Mouse (Mus musculus) gastrocnemius, postnatal 10 days (tissue): ENCODE measurements around the gene Nfatc2. TPM values are rescaled to one million over a fixed set of nuclear protein-coding genes. Genes with fewer than 3 reads are reported as not detected.

Experiments
- DNase-seq: peaks from one replicate; pipeline ENCODE4 v3.0.0; 2021; ENCODE audit warnings: mixed read lengths
- microRNA-seq, 2 experiments: library from miRNA; unstranded; fragments of <30 nt; microRNA quantifications; one replicate each; pipeline ENCODE4 v1.2.0; 2021
- total RNA-seq, 2 experiments: library from RNA; stranded (reverse); gene quantifications; 2 replicates each; pipeline ENCODE4 v1.2.3; 2021

Gene Nfatc2
- total RNA-seq, 2 experiments from 2014 or later, result 8.2 to 12.7 TPM

DNA sequence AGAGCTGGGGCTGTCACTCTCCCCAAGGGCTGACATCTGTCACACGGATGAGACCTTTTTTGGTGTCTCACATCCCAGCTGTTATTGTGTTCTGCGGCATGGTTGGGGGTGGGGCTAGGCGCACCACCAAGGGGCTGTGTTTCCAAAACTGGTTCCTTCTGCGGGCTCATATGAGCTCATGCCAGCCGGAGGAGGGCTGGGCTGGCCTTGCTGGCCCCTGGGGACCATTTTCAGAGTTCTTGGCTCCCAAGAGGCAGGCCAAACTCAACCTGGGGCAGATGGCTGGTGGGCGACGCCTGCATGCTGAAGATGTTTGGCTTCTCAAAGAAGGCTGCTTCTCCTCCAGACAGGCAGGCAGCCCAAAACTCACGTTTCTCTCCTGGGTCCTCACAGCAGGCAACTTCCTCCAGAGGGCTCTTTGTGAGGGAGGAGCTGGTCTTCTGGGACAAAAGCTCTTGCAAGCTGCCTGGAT, 162.4 kb downstream of the Nfatc2 start:
- no peak for DNase-seq

- no peak for DNase-seq
Observed at GRCm38 (mm10) chr2:168434187-168434586, 167.3 kb downstream of the Nfatc2 start.

DNA sequence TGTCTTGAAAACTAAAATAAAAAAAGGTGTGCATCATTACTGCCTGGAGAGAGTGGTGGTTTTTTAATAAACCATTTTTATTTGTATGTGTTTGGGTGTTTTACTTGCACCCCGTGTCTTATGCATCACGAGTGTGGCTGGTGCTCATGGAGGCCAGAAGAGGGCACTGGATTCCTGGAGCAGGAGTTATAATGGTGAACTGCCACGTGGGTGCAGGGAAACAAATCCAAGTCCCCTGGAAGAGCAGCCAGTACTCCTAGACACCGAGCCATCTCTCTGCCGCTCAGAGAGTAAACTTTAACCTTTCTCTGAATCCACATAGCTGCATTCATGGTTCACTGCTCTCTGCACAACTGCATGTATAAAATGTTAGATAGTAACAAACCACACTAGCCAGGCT, 168.1 kb downstream of the Nfatc2 start:
- no peak for DNase-seq

GRCm38 (mm10) chr2:168432394-168432793, 169.1 kb downstream of the Nfatc2 start:
- no peak for DNase-seq

DNA sequence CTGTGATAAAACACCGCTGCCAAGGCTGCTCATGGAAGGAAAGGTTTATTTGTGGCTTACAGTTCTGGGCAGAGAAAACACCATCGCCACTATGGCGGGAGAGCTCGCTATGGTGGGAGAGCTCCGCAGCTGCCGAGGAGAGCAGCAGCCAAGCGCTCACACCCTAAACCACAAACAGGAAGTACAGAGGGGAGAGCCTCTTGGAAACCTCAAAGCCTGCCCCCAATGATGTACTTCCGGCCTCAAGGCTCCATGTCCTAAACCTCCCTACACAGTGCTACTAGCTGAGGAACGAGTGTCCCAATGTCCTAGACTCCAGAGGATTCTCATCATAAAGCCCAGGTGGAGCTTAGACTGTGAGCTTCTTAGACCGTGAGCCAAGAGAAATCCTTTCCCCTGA, 171.9 kb downstream of the Nfatc2 start:
- no peak for DNase-seq

- DNase-seq, result no peak
Observed at GRCm38 (mm10) chr2:168428375-168428901, 173.0 kb downstream of the Nfatc2 start.

Small RNAs within 50 kb of the gene (microRNA-seq; reads per million reads assigned to microRNA genes)
- gene Mir7004, result 0.75 to 0.95 reads per million in 2 experiments

Other genes with a start within 250 kb of the Nfatc2 start
- 10 to 100 TPM; 24.2 to 30.9 TPM for gene Atp9a, start 140.8 kb upstream of the Nfatc2 start, total RNA-seq
- gene Sall4, start 166.3 kb upstream of the Nfatc2 start, total RNA-seq, result under 1 TPM; 0.33 to 0.70 TPM